Mouse (Mus musculus) right cerebral cortex, adult 18-20 months (tissue): ENCODE data around the gene Insl5.

ENCODE experiments used
- DNase-seq: peaks from one replicate; pipeline ENCODE4 v3.0.0; 2022; ENCODE audit warnings: mixed read lengths

The Insl5 gene

DNA sequence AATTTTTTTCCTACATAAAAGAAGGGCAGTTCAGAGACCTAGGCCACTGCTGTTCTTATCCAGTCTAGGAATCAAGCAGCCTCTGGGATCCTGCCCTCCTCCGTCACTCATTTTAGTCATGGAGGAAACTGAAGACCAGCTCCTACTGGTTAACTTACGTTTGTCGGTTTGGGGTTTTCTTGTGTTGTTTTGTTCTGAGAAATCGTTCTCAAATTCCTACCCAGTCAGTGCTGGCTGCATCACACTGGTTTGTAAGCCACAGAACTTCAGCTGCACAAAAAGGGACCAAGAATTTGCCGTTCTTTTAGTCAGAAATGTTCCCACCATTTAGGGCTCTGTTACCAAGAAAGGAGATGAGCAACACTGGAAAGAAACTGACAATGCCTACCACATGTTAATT, 37.3 kb downstream of the Insl5 start:
- DNase-seq, result no peak

DNA sequence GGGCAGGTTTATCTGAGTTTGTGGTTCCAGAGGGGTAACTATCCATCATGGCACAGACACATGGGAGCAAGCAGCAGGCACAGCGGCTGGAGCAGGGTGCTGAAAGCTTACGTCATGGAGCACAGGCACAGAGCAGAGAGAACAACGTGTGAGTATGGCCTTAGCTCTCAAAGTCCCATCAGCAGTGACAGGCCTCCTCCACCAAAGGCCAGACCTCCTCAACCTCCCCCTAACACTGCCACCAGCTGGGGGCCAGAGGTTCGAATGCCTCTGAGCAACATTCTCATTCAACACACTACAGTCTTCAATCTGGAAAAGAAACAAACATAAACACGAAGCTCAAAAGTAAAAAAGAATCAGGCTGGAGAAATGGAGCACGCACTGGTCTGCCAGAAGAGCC, 38.1 kb downstream of the Insl5 start:
- no peak for DNase-seq

DNA sequence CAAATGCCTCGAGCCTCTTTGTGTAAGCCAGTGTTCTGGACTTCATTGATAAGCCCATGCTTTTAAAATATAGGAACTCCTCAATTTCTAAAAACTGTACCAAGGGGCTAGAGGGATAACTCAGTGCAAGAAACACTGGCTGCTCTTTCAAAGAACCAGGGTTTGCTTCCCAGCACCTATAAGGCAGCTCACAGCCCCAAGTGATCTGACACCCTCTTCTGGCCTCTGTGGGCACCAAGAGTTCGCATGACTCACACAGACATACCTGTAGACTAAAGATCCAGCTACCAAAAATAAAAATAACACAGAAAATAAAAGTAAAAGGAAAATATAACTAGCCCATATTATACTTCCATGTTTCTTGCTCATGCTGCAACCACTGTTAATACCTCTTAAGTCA, 38.9 kb downstream of the Insl5 start:
- DNase-seq, result no peak

DNA sequence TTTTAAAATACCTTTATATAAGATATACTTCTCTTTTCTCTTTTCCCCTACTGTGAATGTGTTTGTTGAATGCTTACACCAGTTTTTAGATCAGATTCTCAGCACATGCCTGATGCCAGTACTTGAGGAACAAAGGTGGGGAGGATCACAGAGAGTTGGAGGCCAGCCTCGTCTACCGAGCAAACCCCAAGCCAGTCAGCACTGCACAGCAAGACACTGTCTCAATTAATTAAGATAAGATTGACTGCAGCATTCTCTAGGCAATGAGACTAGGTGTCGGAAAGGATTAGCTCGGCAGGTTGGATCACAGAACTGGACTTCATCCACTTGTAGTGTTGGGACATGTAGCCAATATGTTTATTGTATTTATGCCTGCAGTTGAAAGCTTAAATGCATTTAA, 39.3 kb downstream of the Insl5 start:
- DNase-seq, result no peak

DNA sequence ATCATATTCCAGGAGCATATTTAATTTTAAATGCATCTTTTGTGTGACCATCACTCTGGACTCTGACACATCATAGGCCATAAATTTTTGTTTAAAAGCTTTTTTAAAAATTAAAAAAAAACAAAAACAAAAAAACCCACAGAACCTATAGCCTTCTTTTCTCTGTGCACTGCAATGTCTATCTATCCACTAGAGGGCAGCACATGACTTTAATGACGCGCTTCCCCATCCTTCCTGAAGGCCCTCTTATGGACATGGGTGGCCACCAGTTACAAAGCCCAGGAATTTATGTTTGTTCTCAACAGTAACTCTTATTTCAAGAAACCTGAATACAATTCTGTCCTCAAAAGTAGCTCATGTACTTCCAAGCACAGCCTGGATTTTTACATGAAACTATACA, 39.7 kb downstream of the Insl5 start:
- peak; percentile 64 for DNase-seq

DNA sequence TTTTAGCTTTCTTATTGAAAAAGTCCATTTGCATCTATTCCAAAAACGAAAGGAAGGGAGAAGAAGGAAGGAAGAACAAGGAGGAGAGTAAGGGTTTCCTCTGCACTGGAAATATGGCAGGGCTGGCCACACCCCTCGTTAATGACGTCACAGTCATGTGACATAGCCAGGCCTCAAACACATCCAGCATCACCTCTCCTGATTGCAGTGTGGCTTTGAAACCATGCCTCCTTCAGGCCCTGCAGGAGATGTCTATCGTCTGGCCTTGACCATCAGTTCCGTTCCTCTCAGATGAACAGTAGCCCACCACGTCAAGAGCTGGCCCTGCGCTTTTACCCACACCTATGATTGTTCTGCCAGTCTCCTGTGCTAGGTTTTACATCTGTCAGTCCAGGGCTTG, 40.5 kb downstream of the Insl5 start:
- no peak for DNase-seq

DNA sequence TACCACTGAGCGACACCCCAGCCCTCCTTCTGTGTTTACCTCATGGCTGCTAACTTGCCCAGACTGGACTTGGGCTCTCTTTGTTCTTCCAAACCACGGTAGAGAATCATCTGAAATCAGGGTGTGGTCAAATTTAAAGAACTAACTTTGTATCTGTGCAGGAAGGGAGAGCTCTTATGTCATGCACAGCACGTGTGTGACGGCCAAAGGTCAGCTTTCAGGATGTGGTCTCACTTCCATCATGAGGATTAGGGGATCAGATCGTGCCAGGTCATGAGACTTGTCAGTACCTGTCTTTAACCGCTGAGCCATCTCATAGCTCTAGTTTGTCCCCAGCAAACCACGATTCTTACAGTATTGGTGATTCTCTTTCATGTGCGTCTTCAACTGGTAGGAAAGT, 44.9 kb downstream of the Insl5 start:
- DNase-seq, result no peak

DNA sequence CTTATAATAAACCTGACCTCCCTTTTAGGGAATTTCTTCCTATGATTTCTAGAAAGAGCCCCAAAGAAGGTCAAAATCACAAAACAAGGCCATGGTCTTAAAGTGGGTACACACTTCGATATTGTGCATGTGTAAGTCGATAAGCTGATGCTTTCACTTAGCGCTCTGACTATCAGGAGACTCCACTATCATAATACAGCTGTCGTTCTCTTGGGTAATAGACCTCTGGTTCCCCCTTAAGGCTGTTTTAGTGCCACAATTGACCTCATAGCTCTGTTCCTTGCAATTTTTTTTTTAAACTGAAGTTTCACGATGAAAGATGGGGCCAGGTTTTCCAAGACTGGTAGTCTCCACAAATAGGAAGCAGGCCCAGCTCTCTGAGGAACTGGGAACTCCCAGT, 47.3 kb downstream of the Insl5 start:
- no peak for DNase-seq

DNA sequence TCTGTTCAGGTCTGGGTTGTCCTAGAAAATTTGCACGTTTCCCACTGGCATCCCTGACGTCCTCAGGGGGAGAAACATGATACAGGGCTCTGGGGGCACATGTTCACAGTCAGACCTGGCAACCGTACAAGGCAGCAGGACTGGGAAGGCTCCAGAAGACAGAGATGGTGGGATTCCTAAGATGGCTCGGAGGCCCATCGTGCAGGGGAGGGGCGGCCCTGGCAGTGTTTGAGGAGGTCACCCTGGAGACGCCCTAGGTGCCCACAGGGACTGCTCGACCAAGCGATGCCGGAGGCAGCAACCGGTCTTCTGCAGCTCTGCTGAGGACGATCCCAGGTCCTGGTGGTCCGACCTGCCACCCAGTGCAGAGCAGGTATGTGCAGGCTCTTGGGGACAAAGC, 48.2 kb downstream of the Insl5 start, which contains the start of gene Tctex1d1:
TSS of gene Tctex1d1 (plus strand) at position 167 of the 400 bp plus-strand sequence.
- no peak for DNase-seq

DNA sequence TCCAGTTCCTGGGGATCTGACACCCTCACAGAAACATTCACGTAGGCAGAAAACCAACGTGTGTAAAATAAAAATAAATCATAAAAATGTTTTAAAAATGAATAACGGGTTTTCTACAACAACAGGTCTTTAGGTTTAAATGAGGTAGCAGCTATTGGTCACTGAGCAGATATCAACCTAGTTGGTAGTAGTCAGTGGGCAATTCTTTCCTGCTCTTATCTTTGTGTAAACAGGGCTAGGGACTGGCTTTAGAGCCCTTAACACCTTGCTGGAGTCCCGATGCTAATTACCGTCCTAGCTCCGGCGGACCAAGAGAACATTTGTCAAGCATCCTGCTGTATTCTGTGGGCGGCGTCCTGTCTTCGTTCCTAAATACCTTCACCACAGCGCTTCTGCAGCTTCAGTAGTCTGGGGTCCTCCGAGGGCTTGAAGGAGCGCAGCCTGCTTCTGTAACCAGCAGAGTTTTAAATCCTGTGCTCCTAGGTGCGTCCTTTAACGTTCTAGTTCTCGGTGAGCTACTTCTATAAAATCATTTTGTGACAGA, 48.8 kb downstream of the Insl5 start:
- DNase-seq, result no peak

DNA sequence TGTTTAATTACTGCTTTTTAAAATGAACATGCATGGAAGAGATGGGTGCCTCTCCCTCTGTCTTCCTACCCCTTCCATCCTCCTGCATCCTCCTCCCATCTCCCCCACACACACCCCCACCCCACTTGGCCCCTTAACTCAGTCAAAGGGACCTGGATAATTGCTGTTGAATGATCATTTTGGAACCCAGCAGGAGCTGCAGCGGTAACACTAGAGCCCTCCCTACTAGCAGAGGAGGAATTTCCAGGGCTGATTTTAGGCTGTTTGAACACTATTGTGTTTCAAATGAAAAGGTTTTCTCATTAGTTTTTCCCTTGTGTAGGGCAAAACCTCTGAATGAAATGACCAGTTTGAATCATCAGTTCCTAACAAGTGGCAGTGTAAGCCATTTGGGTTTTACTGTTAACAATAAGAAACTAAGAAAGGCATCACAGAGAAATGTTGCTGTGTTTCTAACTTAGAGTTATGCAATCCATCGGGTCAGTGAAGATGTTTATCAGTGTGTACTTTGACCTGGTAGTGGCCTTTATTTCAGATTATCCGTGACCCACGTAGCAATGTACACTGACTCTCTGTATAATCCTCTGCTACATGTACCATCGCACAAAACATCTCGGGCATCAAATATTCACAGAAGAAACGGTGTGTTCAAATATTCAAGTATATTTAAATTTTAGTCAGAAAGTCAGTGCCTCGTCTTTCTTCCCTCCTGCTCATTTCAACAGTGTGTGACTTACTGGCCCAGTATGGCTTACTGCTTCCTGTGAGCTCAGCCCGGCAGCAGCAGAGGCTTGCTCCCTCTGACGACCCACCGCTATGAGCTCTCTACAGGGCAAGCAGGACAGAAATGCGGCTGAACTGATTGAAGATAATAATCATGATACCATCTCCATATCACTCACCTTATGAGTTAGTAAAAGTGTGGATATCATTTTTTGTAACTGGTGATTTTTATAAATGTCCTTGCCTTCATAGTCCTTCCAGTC, 50.1 kb downstream of the Insl5 start:
- no peak for DNase-seq

DNA sequence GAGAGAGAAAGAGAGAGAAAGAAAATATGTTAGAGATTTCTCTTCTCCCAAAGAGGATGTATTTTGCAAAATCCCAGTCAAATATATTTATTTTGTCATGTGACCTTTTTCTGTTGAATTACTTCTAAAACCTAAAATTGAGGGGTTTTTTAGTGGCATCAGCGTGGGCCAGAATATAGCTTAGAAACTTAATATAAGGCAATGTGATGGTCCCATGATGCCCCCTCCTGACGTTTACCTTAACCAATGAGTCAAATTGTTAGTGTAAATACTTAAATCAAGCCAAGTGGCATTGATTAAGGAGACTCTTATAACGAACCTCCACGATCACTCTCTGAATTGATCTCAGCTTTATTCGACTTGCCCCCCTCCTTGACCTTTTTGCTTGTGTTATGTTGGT, 52.5 kb downstream of the Insl5 start:
- no peak for DNase-seq

DNA sequence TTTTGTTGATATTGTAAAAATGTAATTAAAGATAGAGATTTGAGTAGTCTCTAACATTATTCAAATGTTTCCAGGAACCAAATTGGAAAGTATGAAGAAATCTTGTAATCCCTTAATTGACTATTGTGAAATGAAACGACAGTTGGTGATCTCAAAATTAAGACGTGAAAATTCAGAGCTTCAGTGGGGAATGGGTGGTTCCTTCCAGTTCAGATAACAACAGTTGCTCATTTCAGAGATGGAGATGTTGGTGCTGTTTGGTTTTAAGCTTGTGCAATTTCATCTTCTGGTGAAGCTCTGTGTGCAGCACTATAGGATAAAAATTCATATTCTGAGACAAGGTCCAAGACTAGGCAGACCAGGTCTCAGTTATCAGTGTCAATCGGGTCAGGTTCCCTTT, 54.6 kb downstream of the Insl5 start:
- DNase-seq, result no peak

DNA sequence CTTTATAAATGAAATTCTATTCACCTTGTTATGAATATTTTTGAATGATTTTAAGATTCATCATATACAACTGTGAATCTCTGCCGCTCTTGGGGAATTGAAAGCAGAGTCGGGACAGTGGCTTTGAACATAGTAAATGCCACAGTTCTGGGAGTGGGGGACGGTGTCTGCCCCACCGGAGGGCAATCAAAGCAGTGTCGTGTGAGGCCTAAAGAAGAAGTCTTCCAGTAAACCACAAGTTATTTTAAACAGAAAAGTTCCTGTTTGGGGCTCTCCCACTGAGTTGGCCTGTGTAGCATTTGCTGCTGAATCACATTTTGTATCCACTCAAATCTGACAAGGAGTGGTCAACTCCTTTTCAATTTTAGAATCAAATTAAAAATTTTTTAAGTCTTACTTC, 55.5 kb downstream of the Insl5 start:
- no peak for DNase-seq

DNA sequence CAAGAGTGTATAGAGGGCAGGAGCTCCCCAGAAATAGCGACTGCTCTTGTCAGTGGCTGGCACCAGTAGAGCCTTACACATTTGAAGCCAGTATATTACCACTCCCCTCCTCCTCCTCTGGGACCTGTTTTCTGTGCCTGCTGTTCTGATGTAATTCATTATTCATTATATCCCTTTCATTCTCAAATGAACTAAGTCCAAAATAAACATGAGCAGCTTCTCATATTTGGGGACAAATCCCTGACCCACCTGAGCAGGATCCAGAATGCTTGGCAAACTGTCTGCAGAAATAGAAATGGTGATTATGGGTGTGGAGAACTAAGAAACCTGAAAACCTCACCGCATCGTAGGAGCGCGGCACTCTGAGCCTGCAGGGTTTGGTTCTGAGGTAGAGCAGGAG, 57.0 kb downstream of the Insl5 start:
- DNase-seq, result no peak
